Mouse (Mus musculus) liver, postnatal 0 days (tissue): ENCODE results near the gene Cdc27.

Experiments
- CTCF ChIP-seq: sonication (generic); IDR thresholded peaks from 2 replicates; pipeline ENCODE4 v1.5.1; 2016; ENCODE audit warnings: antibody characterized with exemption, low read depth
- EP300 ChIP-seq: IDR thresholded peaks from 2 replicates; pipeline ENCODE4 v1.6.1; 2016; ENCODE audit warnings: antibody characterized with exemption, low read depth, mild to moderate bottlenecking

GRCm38 (mm10) chr11:104588513-104588912, 38.1 kb upstream of the Cdc27 start:
- TF ChIP-seq CTCF = no peak
- TF ChIP-seq EP300 = no peak
